Mouse (Mus musculus) layer of hippocampus, adult 9-11 months (tissue): ENCODE data around the gene Rhbdd3.

ENCODE experiments used
- DNase-seq: peaks from one replicate; pipeline ENCODE4 v3.0.0; 2022

The Rhbdd3 gene

DNA sequence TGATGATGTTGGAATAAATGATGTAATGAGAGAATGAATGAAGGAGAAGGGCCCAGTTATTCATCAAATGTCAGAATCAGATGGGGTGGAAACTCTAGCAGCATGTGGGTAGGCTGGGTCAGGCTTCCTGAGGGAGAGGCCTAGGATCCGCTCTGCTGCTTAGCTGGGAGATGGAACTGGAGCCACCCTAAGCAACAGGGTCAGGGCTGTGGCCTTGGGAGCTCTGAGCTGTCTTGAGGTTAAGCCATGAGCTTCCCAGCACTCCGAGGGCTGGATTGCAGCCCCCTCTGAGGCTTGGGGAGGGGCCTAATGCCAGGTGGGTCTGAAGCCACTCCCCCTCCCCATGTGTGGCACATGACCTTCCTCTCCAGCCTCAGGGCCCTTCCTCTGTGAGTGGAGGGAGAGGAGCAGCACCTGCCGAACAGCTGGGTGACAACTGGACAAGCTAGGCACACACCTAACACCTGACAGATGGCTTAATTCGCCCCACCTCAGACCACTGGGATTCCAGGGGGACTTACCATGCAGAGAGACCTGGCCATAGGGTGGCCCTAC is 31.5 kb downstream of the Rhbdd3 start:
- no peak for DNase-seq

DNA sequence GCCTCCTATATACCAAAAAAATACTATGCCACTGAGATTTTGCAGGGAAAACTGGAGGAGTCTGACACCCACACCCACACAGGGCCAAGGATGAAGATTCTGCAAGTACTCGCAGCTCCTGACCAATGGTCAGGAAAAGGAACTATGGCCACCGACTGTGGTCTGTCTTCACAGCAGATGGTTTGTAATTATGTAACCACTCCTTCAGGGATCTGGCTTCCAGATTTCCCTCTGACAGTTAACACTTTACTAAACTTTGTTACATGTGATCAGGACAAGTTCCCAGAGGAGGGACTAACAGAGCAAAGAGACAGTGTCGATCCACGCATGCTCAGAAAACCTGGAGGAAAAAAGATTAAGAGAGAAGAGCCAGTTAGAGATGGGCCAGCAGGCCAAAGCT is 34.0 kb downstream of the Rhbdd3 start:
- DNase-seq, result no peak

DNA sequence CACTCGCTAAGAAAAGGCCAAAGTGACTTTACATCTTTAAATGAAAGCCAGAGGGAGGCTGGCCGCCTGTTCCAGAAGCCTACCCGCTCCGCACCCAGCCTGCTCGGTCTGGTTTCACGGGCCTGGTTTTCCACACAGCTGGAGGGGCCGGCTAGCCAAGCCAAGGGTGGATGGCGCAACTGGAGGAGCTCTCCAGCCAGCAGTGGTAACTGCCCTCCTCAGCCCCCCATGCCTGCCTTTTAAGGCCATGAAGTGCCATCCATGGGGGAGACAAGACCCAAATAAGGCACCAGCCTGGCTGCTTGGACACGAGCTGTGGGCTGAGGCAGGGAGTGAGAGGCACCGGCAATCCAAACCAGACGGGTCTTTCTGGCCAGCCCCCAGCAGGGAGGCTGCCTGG is 37.2 kb downstream of the Rhbdd3 start:
- DNase-seq, result no peak

DNA sequence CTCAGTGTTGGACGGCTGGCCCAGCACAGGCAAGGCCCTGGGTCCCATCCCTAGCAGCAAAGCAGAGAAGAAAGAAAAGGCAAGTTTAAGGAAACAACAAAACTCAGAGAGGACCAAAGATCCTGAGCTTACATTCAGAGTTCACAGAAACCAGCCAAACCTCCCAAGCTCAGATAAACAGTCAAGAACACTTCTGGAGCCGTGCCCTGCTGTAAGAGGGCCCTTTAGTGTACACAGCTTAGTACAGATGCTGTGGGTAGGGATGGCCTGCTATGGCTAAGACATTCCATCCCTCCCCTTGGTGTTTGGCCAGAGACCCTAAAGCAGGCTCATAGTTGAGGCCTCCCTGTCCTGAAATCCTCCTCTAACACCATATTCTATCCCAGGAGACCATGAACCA is 39.9 kb downstream of the Rhbdd3 start:
- no peak for DNase-seq

DNA sequence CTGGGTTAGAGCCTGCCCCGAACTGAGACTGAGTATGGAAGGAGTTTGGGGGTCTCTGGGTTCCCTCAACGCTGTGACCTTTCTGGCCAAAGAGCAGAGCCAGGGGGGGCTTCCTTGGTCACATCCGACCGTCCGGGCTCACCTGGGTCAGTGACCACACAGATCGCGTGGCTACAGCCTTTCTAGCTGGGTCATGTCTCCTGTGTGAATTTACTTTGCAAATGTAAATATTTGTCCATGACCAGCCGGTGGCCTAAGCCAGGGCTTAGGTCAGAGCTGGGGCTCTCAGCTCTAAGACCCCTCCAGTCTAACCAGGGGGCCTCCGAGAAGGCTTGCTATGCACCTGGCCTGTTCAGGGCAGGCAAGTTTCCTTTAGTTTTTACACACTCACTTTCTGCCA is 40.6 kb downstream of the Rhbdd3 start:
- no peak for DNase-seq

DNA sequence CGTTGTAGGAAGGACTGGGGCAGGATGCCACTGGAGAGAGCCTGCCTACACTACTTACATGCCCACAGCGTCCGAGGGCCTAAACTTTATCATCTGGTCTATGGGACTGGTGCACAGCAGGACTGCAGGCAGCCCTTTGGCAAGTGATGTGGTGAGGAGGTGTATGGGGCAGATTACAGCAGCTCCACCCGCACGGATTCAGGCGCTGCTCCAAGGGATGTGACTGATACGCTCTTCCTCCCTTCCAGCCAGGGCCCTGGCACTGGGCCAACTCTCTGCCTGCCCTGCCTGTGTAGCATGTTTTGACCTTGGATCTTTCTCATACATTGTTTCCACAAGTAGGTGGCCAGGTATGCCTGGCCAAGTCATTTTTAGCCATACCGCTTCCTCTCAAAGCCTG is 41.9 kb downstream of the Rhbdd3 start:
- DNase-seq, result peak; percentile 50

DNA sequence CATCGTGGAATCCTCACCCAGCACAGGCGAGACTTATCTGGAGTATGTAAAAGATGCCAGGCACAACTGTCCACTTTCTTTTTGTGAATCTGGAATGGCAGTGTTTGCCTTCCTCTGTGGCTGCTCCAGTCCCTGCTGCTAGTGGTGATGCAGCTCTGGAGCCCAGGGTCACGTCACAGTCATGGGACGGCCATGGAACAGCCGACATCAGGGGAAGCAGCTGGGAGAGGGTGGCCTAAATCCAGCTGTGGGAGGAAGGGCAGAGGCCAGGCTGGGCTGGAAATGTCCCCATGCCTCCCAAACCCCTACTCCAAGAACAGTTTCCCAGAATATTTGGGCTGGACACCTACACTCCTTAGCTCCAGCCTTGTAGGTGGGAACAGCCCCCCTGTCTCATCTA is 42.5 kb downstream of the Rhbdd3 start:
- DNase-seq, result no peak

DNA sequence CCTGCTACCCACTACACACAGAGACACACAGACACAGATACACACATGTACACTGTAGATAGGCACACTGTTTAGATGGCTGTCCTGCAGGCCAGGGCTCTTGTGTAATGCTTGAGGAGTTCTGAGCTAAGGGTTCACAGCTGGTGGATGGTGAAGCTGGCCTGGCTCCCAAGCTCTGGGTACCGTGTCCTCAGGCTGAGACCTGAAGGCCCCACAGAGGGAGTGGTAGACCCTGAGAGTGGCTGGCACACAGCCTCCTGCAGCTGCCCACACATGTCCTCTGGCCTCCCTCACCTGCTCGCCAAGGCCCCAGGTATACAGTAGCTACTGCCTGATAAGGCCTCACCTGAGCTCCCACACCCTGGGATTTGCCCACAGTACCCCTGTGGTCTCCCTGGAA is 43.2 kb downstream of the Rhbdd3 start:
- DNase-seq, result no peak

DNA sequence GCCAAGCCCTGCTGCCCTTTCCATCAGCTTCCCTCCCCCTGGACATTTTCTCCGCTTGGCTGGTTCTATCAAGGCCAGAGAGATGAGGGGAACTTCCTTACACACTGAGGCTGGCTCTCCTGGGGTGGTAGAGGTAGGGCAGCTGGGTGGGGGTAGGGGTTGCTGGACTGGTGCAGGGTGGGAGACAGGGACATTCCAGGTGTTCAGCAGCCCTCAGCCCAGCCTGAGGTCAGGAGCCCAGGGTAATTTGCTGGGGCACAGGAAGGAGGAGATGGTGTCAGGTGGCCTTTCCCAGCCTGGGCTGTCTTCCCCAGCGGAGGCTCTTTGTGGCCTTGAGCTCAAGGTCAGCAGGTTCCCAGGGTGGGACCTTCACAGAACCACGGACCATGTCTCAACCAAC is 46.9 kb downstream of the Rhbdd3 start:
- DNase-seq, result no peak

DNA sequence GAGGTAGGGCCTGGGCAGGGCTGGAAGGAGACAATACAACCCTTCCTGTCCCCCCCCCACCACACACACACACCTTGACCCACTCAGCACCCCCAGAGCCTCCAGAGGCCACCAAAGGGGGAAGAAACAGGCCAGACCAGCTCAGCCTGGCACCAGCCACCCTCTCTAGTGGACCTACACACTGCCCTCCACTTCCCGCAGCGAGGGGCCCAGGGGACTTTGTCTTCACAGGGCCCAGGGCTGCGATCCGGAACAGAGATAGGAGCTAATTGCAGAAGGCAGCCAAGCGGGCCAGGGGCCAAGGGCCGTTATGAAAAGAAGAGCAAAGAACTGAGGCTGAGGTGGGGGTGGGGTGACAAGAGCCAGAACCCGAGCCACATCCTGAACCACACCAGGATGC is 50.5 kb downstream of the Rhbdd3 start:
- no peak for DNase-seq

DNA sequence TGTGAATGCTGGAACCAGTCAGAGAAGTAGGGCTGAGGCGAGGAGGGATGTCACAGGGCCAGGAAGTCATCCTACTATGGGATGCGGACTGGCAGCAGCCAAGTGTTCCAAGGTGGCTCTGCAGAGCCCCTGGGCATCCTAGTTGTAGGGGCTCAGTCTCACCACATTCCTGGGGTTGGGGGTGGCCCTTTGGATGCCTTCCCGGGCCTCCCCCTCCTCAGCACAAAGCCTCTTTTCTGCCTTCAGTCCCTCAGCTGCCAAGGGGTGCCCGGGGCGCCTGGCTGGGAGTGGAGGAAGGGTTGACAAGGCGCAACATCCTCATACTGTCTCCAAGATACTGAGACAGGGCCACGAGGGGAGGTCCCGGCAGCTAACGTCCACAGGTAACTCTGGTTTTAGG is 51.2 kb downstream of the Rhbdd3 start:
- no peak for DNase-seq

DNA sequence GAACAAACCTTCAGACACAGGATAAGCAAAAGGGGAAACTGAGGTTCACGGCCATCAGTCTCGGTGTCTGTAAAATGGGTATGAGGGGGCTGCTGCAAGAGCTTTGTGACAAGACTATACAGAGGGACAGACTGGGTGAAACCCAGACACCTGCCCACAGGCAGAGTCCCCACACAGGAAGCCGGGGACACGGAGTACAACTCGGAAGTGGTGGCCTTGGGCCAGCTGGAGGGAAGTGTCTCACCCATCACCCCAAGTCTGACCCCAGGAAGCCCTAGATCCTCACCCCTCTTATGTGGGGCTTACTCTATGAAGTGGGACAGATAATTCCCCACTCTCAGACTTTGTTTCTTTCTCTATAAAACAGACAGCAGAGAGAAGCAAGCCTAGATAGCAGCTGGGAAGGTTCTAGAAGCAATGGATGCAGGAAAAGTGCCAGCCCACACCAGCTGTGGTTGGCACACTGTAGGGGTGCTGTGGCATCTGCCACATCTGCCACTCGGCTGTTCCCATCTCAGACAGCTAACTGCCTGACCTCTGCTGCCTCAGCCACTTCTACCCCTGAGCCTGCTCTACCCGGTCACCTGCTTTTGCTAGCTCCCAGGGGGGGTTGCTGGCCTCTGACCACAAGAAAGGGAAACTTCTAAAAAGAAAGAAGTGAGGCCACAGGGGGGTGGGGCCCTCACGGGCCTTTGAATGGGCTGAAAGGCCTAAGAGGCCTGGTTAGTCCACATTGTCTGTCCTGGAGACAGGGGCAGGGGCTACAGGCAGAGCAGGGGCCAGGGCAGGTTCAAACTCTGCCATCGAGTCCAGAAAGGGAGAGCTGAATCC is 51.9 kb downstream of the Rhbdd3 start:
- no peak for DNase-seq

DNA sequence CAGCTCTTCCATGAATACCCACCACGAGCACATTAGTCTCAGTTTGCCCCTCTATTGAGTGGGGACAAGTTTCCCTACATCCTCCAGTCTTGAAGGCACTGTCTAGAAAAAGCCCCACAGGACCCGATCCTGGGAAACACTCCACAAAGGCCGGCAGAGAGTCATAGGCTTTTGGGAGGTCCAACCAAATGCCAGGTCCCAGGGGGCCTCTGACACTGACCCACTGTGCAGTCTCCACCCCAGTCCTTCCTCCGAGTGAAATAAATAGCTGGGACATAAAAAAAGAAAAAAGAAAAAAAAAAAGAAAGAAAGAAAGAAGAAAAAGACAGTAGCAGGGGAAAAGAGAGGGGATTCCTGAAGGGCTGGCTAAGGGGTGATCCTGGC is 52.5 kb downstream of the Rhbdd3 start:
- no peak for DNase-seq

DNA sequence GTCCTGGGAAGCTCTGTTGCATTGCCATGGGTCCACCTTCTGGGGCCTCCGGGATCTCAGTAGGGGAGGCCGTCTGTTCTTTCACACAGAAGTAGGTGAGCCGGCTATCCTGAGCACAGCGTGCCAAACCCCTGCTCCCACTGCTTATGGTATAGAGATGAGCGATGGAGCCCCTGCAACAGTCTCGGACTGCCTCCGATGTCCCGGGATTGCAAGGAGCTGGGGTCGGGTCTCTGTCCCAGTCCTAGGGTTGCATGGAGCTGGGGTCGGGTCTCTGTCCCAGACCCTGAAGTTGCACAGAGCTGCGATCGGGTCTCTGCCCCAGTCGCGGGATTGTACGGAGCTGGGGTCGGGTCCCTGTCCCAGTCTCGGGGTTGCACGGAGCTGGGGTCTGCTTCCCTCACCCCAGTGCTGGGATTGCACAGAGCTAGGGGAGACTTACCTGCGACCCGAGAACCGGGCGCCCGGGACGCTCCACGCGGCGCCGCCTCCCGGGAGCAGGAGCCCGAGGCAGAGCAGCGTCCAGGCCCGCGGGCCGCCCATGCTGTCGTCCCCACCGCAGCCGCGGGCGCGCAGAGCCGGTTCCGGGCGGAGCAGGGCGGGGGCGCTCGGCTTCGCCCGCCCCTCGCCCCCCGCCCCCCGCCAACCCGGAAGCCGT is 53.1 kb downstream of the Rhbdd3 start, which contains the start of gene Emid1:
TSS of gene Emid1 (minus strand) at position 578 of the 658 bp plus-strand sequence.
- DNase-seq, result no peak

DNA sequence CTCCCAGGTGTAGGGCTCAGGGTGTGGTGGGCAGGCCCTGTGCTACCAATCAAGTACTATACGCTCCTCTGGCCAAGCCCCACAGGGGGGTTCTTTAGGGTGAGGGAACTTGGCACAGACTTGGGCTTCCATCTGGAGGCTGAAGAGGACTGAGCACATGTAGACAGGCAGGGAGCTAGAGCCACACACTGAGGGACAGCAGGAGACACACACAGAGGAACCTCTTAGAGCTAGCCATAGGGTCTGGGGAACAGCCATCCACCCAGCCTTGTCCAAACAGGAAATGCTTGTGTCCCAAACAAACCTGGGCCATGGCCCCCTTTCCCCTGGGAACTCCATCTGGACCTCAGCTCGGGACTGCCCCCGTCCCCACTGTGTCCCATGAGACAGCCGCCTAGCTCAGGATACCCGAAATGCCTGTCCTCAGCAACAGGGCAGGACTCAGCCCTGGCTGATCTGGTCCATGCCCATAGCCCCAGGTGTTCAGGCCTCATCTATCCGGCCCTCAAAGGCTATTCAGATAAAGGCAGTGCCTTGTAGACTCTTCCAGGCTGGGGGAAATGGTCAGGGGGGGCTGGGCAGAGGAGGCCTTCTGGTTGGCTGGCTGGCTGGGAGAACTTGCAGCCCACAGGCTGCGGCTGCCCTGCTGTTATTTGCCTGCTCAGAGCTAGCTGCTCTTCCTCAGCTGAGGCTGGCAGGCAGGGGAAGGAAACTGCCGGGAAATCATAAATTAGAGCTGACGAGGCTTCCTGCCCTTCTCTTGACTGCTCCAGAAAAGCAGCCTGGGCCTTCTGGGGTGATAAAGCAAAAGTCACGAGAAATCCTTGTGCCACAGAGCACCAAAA is 56.5 kb downstream of the Rhbdd3 start:
- DNase-seq, result no peak
